Mouse (Mus musculus): Measurements from ENCODE around the gene Olfr282. TPM values are rescaled to one million over a fixed set of nuclear protein-coding genes. Genes with fewer than 3 reads are reported as not detected.

Olfr282 gene
- total and polyA plus RNA-seq, 3 experiments: 0.18 TPM; not detected in 2

- Histone ChIP-seq H3K36me3 (ENCODE audit: control insufficient read depth in 1 of 2, insufficient read depth in 2 of 2, low read length in 2 of 2) (peaks cover 0 to 21% of the 10 kb centered on the region in 2 experiments; a peak in 2 of 4 replicates), H3K4me3 (ENCODE audit: control insufficient read depth in 1 of 2, insufficient read depth in 1 of 2, low read depth in 2 of 2, low read length in 2 of 2) (no peak within 1 kb of the TSS), H3K27ac (ENCODE audit: control insufficient read depth, low read depth, low read length) (no peak within 1 kb of the TSS), H3K27me3 (ENCODE audit: control insufficient read depth in 1 of 2, insufficient read depth in 2 of 2, low read length in 2 of 2) (0 out of 4 replicates have a peak, but pooled peaks cover 0 to 1% of the 10 kb centered on the region in 2 experiments), H3K9ac (ENCODE audit: control insufficient read depth, low read depth, low read length, poor library complexity, severe bottlenecking) (no peak within 1 kb of the TSS), H3K4me1 (ENCODE audit: control insufficient read depth in 1 of 2, insufficient read depth in 2 of 2, low read length in 2 of 2) (peaks cover 23 to 38% of the 10 kb centered on the region in 2 experiments), H3K9me3 (replicated peaks; ENCODE audit: insufficient read depth, low read length) (no peaks in the 10 kb centered on the region), H3K79me2 (ENCODE audit: control insufficient read depth, insufficient read depth, low read length, poor library complexity) (no peaks in the 10 kb centered on the region)
- no peak for DNase-seq (ENCODE audit: low read depth, low spot score)
- TF ChIP-seq JUND (IDR thresholded peaks at IDR 0.05; ENCODE audit: low read depth, low read length): no peak
These were observed 51.7 kb downstream of the Olfr282 start, which contains the start of gene Lalba for GRCm38 (mm10) chr15:98482701-98483100. Lalba (minus strand) TSS chr15:98482721.

GRCm38 (mm10) chr15:98483907-98484886 is 53.2 kb downstream of the Olfr282 start:
- Histone ChIP-seq H3K9me3 (replicated peaks; ENCODE audit: insufficient read depth, low read length) (no peaks in the 10 kb centered on the region), H3K4me1 (ENCODE audit: control insufficient read depth in 1 of 2, insufficient read depth in 2 of 2, low read length in 2 of 2) (peaks cover 21 to 33% of the 10 kb centered on the region in 2 experiments), H3K79me2 (ENCODE audit: control insufficient read depth, insufficient read depth, low read length, poor library complexity) (no peaks in the 10 kb centered on the region), H3K27ac (ENCODE audit: control insufficient read depth, low read depth, low read length) (peak overlapping the region; percentile 40), H3K36me3 (ENCODE audit: control insufficient read depth in 1 of 2, insufficient read depth in 2 of 2, low read length in 2 of 2) (peaks cover 0 to 21% of the 10 kb centered on the region in 2 experiments; a peak in 2 of 4 replicates), H3K27me3 (ENCODE audit: control insufficient read depth in 1 of 2, insufficient read depth in 2 of 2, low read length in 2 of 2) (0 out of 4 replicates have a peak, but pooled peaks cover 0 to 1% of the 10 kb centered on the region in 2 experiments), H3K4me3 (ENCODE audit: control insufficient read depth in 1 of 2, insufficient read depth in 1 of 2, low read depth in 2 of 2, low read length in 2 of 2) (peak overlapping the region; percentile 23 to 32), H3K9ac (ENCODE audit: control insufficient read depth, low read depth, low read length, poor library complexity, severe bottlenecking) (peak overlapping the region; percentile 36)
- DNase-seq (ENCODE audit: low read depth, low spot score): peak; percentile 60
- TF ChIP-seq SIN3A (IDR thresholded peaks at IDR 0.05; ENCODE audit: low read length) (peak; percentile 43; the same call in 1 of the 2 replicates), ETS1 (IDR thresholded peaks at IDR 0.05; ENCODE audit: low read depth, low read length) (peak; percentile 71), MYB (IDR thresholded peaks at IDR 0.05; ENCODE audit: low read depth, low read length) (peak; percentile 34; the same call in 1 of the 2 replicates), POLR2A (IDR thresholded peaks at IDR 0.05; ENCODE audit: control insufficient read depth in 1 of 2, insufficient read depth in 1 of 2, low read depth in 1 of 2, low read length in 2 of 2, poor library complexity in 1 of 2) (peak in 1 of 2 experiments; percentile 25; a peak in 1 of 4 replicates), NELFE (IDR thresholded peaks at IDR 0.05; ENCODE audit: low read depth, low read length) (peak; percentile 42; the same call in 1 of the 2 replicates), EP300 (IDR thresholded peaks at IDR 0.05; ENCODE audit: low read depth in 1 of 2, low read length in 2 of 2) (peak; percentile 43 to 72), CHD1 (IDR thresholded peaks at IDR 0.05; ENCODE audit: low read depth, low read length) (no peak), ELF1 (IDR thresholded peaks at IDR 0.05; ENCODE audit: low read depth, low read length) (peak; percentile 87), MXI1 (IDR thresholded peaks at IDR 0.05; ENCODE audit: low read depth, low read length) (peak; percentile 8; the same call in 1 of the 2 replicates), HCFC1 (IDR thresholded peaks at IDR 0.05; ENCODE audit: low read depth, low read length) (peak; percentile 66), TBP (IDR thresholded peaks at IDR 0.05; ENCODE audit: low read depth, low read length) (peak; percentile 47; the same call in 1 of the 2 replicates), ZNF384 (IDR thresholded peaks at IDR 0.05; ENCODE audit: low read depth, low read length) (peak; percentile 52), USF2 (IDR thresholded peaks at IDR 0.05; ENCODE audit: borderline replicate concordance in 1 of 2, insufficient read depth in 1 of 2, low read depth in 1 of 2, low read length in 2 of 2) (no peak), RAD21 (IDR thresholded peaks at IDR 0.05; ENCODE audit: low read depth, low read length) (no peak), TCF12 (IDR thresholded peaks at IDR 0.05; ENCODE audit: low read depth, low read length) (peak; percentile 40; the same call in 1 of the 2 replicates)

Data from MEL (cell line).